ENCODE assay signal across 8 mouse cellular contexts in genomic region chr7:4865579-4866493, GRCm38 (mm10). TPM values are rescaled to one million over a fixed set of nuclear protein-coding genes. Genes with fewer than 3 reads are reported as not detected.
DNase-seq lines count a peak whose midpoint lies in the region; ATAC-seq lines count a peak whose summit lies in the region.

No protein-coding gene starts in this region.

- H3K36me3 ChIP-seq in hindbrain, embryonic 11.5 days (ENCODE audit: control insufficient read depth, insufficient read depth, low read length): no peaks in the 10 kb centered on the region

- DNase-seq in Muller cell, postnatal 12 days (ENCODE audit: inconsistent ontology term): peak; percentile 99
- peak; percentile 98 for DNase-seq in cerebellum, adult 9-11 months
- peak; percentile 97 for DNase-seq in frontal cortex, adult 2 months (ENCODE audit: extremely low spot score in 1 of 2, low spot score in 1 of 2)
- peak; percentile 95 for DNase-seq in hindbrain, embryonic 11.5 days (ENCODE audit: low spot score)
- peak; percentile 97 for DNase-seq in layer of hippocampus, postnatal 10 days (ENCODE audit: low spot score in 2 of 2)
- peak; percentile 99 for DNase-seq in lung, postnatal 10 days
- DNase-seq in ovary, postnatal 36 days (ENCODE audit: low spot score): peak; percentile 93
- peak; percentile 96 for DNase-seq in thymus, postnatal 25 days

- ATAC-seq in hindbrain, embryonic 11.5 days (ENCODE audit: low FRiP score): peak; percentile 100

- H3K9ac ChIP-seq in hindbrain, embryonic 11.5 days (ENCODE audit: low read depth, low read length): peak overlapping the region; percentile 74

- peak overlapping the region; percentile 60; the same call in 1 of the 2 replicates for H3K27ac ChIP-seq in hindbrain, embryonic 11.5 days (ENCODE audit: low read depth, low read length)

- H3K9me3 ChIP-seq in hindbrain, embryonic 11.5 days (ENCODE audit: control insufficient read depth, low read length): no peaks in the 10 kb centered on the region

- H3K27me3 ChIP-seq in hindbrain, embryonic 11.5 days (ENCODE audit: control insufficient read depth, insufficient read depth, low read length): no peaks in the 10 kb centered on the region

- H3K4me2 ChIP-seq in hindbrain, embryonic 11.5 days (replicated peaks; ENCODE audit: low read depth, low read length): peak overlapping the region; percentile 59

- no peaks in the 10 kb centered on the region for H3K4me1 ChIP-seq in hindbrain, embryonic 11.5 days (replicated peaks; ENCODE audit: control insufficient read depth, insufficient read depth, low read length)

- peak overlapping the region; percentile 50 for H3K4me3 ChIP-seq in hindbrain, embryonic 11.5 days (ENCODE audit: low read depth, low read length)

- WGBS in hindbrain, embryonic 11.5 days: 4% methylated on average over 40 of the region's 40 CpGs

RNA-seq across cellular contexts. Expression of gene Isoc2b, which starts 4.2 kb away (rescaled TPM):
- 10.6 and 13.8 TPM in 2 replicates for polyA plus RNA-seq in frontal cortex, adult 2 months (2012; rRNA removed)
- 2.5 and 2.9 TPM in 2 replicates for polyA plus RNA-seq in hindbrain, embryonic 11.5 days (2014; fragmentation: Nextera tagmentation; extraction: Ambion mirVana)
- total RNA-seq in layer of hippocampus, postnatal 10 days (2021): 1 to 10 TPM; 3.0 to 4.3 TPM

RNA-seq across cellular contexts. Expression of gene Isoc2a, which starts 11.1 kb away (rescaled TPM):
- polyA plus RNA-seq in frontal cortex, adult 2 months (2012; rRNA removed): 10.7 and 12.0 TPM in 2 replicates
- 1.1 TPM in 2 replicates for polyA plus RNA-seq in hindbrain, embryonic 11.5 days (2014; fragmentation: Nextera tagmentation; extraction: Ambion mirVana)
- 1 to 10 TPM; 7.2 to 8.2 TPM for total RNA-seq in layer of hippocampus, postnatal 10 days (2021)

RNA-seq across cellular contexts. Expression of gene Shisa7, which starts 21.3 kb away (rescaled TPM):
- 149 and 155 TPM in 2 replicates for polyA plus RNA-seq in frontal cortex, adult 2 months (2012; rRNA removed)
- polyA plus RNA-seq in hindbrain, embryonic 11.5 days (2014; fragmentation: Nextera tagmentation; extraction: Ambion mirVana): 2.9 and 4.1 TPM in 2 replicates
- total RNA-seq in layer of hippocampus, postnatal 10 days (2021): 100 to 1,000 TPM; 107 to 116 TPM

RNA-seq across cellular contexts. Expression of gene Gm36210, which starts 40.5 kb away (rescaled TPM):
- polyA plus RNA-seq in frontal cortex, adult 2 months (2012; rRNA removed): 0.44 and 0.53 TPM in 2 replicates
- polyA plus RNA-seq in hindbrain, embryonic 11.5 days (2014; fragmentation: Nextera tagmentation; extraction: Ambion mirVana): 0.11 TPM in 1 of 2 replicates, not detected in the other
- under 1 TPM in 1 of 2 experiments, not detected in 1; 0.45 TPM for total RNA-seq in layer of hippocampus, postnatal 10 days (2021)

RNA-seq across cellular contexts. Expression of gene Zfp628, which starts 49.2 kb away (rescaled TPM):
- 9.6 and 10.8 TPM in 2 replicates for polyA plus RNA-seq in frontal cortex, adult 2 months (2012; rRNA removed)
- 4.0 and 4.2 TPM in 2 replicates for polyA plus RNA-seq in hindbrain, embryonic 11.5 days (2014; fragmentation: Nextera tagmentation; extraction: Ambion mirVana)
- 10 to 100 TPM; 14.3 TPM for total RNA-seq in layer of hippocampus, postnatal 10 days (2021)

Comparison
In these comparisons a context has a peak if more than half of its experiments do, and no peak if none do; other contexts are left out.
1. Peak in every context shown above with its lines: DNase-seq, ATAC-seq, H3K4me3 ChIP-seq and H3K27ac ChIP-seq.
2. RNA of gene Shisa7, which starts 21.3 kb away (polyA plus RNA-seq): 149 to 155 TPM in frontal cortex, adult 2 months; 2.9 to 4.1 TPM in hindbrain, embryonic 11.5 days; every median in the first group is over 10 times any median in the second.